Mouse (Mus musculus): ENCODE data around the gene Pla2g4e.

DNA sequence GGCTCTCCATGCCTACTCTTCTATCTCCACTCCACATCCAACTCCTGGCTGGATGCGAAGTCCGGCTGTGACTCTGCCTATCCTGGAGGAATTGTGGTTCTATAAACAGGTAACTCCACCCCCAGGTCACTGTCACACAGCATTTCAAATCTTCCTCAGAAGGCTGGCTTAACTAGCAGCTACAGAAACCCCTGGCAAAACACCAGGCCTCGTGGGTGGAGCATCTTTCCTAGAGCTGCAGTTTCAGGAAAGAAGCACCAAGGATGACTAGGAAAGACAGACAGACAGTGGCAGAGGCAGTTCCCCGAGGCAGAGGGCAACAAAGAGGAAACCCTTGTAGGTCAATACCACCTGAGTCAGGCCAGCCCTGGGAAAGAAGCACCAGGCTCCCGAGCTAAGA, 43.9 kb upstream of the Pla2g4e start, which contains the start of gene Pla2g4d:
- no peak for TF ChIP-seq CTCF (IDR thresholded peaks at IDR 0.05; ENCODE audit: low read depth)
- TF ChIP-seq EP300 (IDR thresholded peaks at IDR 0.05; ENCODE audit: low read depth), result no peak
